Mouse (Mus musculus) thymus, adult 2 months (tissue): ENCODE measurements at regions not wholly inside any gene's neighbourhood (a gene's known extent, or its start where the extent isn't known, plus 50 kb on each side); places are given as distances from the start of the nearest gene placed in this dataset.

Source experiments
- CTCF ChIP-seq: fragments of 200-500 bp; IDR thresholded peaks from 2 replicates; pipeline ENCODE4 v1.5.1; 2012; ENCODE audit warnings: mild to moderate bottlenecking, control low read depth, low read length, moderate library complexity, borderline replicate concordance; ENCODE audit not compliant: control insufficient read depth, poor library complexity, insufficient read depth; ENCODE audit errors: extremely low read depth
- POLR2A ChIP-seq: fragments of 200-500 bp; IDR thresholded peaks from 2 replicates; pipeline ENCODE4 v1.6.1; 2012; ENCODE audit warnings: mild to moderate bottlenecking, low read length, control low read depth, moderate library complexity; ENCODE audit not compliant: control insufficient read depth, poor library complexity, insufficient read depth; ENCODE audit errors: extremely low read depth

DNA sequence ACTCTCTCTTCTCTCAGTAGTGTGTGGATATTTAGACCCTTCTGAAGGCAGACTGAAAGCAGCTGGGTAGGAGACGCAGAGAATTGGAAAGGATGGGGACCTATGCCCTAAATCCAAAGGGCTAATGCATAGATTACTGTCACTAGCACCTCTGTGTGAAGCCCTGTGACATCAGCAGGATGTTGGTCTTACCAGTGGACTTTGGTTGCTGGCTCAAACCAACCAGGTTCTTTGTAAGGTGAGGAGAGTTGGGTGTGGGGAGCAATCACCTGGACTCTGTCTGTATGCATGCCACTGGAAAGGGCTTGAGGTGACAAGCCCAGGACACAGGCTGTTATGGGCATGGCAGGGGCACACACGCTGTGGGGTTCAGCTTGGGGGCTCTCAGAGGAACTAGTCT lies 173.7 kb upstream of the Sall1 start:
- TF ChIP-seq CTCF (no peak), POLR2A (no peak)
